In the genomic region with DNA sequence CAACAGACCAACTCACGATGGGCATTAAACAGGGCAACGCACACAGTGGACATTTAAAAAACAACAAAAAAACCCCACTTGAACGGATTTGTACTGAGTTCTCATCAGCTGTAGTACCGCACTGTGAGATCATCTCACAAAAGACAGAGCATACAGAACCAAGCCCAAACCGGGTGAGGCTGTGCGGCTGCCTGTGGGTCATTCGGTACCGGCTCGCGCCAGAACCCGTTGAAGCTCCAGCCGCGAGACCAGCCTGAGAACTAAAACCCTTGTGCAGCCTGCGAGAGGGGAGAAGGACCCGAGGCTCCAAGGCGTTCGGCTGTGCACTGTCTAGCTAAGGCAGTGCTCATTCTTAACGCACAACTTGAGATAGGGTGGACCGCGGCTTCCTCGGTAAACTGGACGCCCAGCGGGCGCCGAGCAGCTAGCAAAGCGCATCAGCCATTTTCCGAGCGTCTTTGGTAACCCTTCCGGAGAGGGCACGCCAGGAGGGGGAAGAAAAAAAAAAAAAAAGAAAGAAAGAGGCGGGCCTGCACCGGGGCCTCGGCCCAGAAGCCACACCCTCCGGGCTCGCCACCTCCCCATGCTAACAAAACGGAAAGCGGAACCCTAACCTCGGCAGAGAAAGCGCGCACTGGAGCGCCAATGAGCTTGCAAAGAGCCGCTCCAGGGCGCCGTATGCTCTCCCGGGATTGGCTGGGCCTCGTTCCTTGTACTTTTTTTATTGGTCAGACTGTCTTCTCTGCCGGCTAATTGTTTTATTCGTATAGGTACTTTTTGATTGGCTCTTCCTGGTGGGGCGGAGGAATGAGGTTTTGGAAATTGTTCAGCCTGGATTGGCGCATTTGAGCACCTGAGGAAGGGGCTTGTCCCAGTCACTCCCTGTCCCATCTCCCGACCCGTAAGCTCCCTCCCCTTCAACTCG, we compare ENCODE assay signal across 7 mouse cellular contexts. TPM values are rescaled to one million over a fixed set of nuclear protein-coding genes. Genes with fewer than 3 reads are reported as not detected.
DNase-seq lines count a peak whose midpoint lies in the region; ATAC-seq lines count a peak whose summit lies in the region.

No protein-coding gene starts in this region.

- peak overlapping the region; percentile 85 for H3K9ac ChIP-seq in embryonic facial prominence, embryonic 12.5 days
- peak overlapping the region; percentile 70 for H3K9ac ChIP-seq in limb, embryonic 11.5 days (ENCODE audit: low read length)
- peak overlapping the region; percentile 81 for H3K9ac ChIP-seq in midbrain, embryonic 14.5 days (replicated peaks; ENCODE audit: low read length)

- under 1% methylated on average over 53 of the region's 53 CpGs for WGBS in embryonic facial prominence, embryonic 12.5 days
- WGBS in limb, embryonic 11.5 days: under 1% methylated on average over 52 of the region's 53 CpGs
- WGBS in midbrain, embryonic 14.5 days: under 1% methylated on average over 53 of the region's 53 CpGs

- peak overlapping the region; percentile 80 for H3K4me2 ChIP-seq in embryonic facial prominence, embryonic 12.5 days (replicated peaks)
- H3K4me2 ChIP-seq in limb, embryonic 11.5 days (ENCODE audit: low read depth, severe bottlenecking): peak overlapping the region; percentile 69
- H3K4me2 ChIP-seq in midbrain, embryonic 14.5 days (ENCODE audit: low read length): peak overlapping the region; percentile 89

- H3K9me3 ChIP-seq in embryonic facial prominence, embryonic 12.5 days: no peaks in the 10 kb centered on the region
- no peaks in the 10 kb centered on the region for H3K9me3 ChIP-seq in limb, embryonic 11.5 days (ENCODE audit: control insufficient read depth, low read length)
- H3K9me3 ChIP-seq in midbrain, embryonic 14.5 days (ENCODE audit: control insufficient read depth, low read length): no peaks in the 10 kb centered on the region

- H3K27me3 ChIP-seq in embryonic facial prominence, embryonic 12.5 days: no peaks in the 10 kb centered on the region
- no peaks in the 10 kb centered on the region for H3K27me3 ChIP-seq in limb, embryonic 11.5 days (ENCODE audit: control insufficient read depth, insufficient read depth, low read length)
- H3K27me3 ChIP-seq in midbrain, embryonic 14.5 days (ENCODE audit: control insufficient read depth, insufficient read depth, low read length): no peaks in the 10 kb centered on the region

- ATAC-seq in embryonic facial prominence, embryonic 12.5 days (ENCODE audit: insufficient number of reproducible peaks, insufficient read depth, low FRiP score, low TSS enrichment): peak; percentile 95
- ATAC-seq in limb, embryonic 11.5 days (ENCODE audit: insufficient number of reproducible peaks, low FRiP score, low TSS enrichment, low read depth): peak; percentile 98
- peak; percentile 94 for ATAC-seq in midbrain, embryonic 14.5 days (ENCODE audit: low FRiP score, low TSS enrichment)

- H3K4me1 ChIP-seq in embryonic facial prominence, embryonic 12.5 days: peaks cover 9% of the 10 kb centered on the region
- peaks cover 5% of the 10 kb centered on the region; the same call in 1 of the 2 replicates for H3K4me1 ChIP-seq in limb, embryonic 11.5 days (ENCODE audit: control insufficient read depth, insufficient read depth, low read length)
- peaks cover 15% of the 10 kb centered on the region for H3K4me1 ChIP-seq in midbrain, embryonic 14.5 days (ENCODE audit: control insufficient read depth, insufficient read depth, low read length)

- no peaks in the 10 kb centered on the region for H3K36me3 ChIP-seq in embryonic facial prominence, embryonic 12.5 days
- H3K36me3 ChIP-seq in limb, embryonic 11.5 days (ENCODE audit: control insufficient read depth, insufficient read depth, low read length): no peaks in the 10 kb centered on the region
- H3K36me3 ChIP-seq in midbrain, embryonic 14.5 days (ENCODE audit: control insufficient read depth, insufficient read depth, low read length): no peaks in the 10 kb centered on the region

- H3K27ac ChIP-seq in embryonic facial prominence, embryonic 12.5 days: peak overlapping the region; percentile 100
- peak overlapping the region; percentile 100 for H3K27ac ChIP-seq in limb, embryonic 11.5 days (replicated peaks; ENCODE audit: low read depth, low read length)
- peak overlapping the region; percentile 99 for H3K27ac ChIP-seq in midbrain, embryonic 14.5 days (replicated peaks; ENCODE audit: low read depth, low read length)

- H3K4me3 ChIP-seq in embryonic facial prominence, embryonic 12.5 days: peak overlapping the region; percentile 97
- H3K4me3 ChIP-seq in limb, embryonic 11.5 days (ENCODE audit: low read depth, low read length): peak overlapping the region; percentile 95
- peak overlapping the region; percentile 86 for H3K4me3 ChIP-seq in midbrain, embryonic 14.5 days (replicated peaks; ENCODE audit: low read depth, low read length)

- DNase-seq in adrenal gland, postnatal 25 days: peak; percentile 95
- peak; percentile 100 for DNase-seq in heart, adult 11 months
- DNase-seq in kidney, adult 18-20 months: peak; percentile 94
- peak; percentile 98 for DNase-seq in limb, embryonic 11.5 days (ENCODE audit: low spot score)
- peak; percentile 98 for DNase-seq in midbrain, embryonic 14.5 days
- peak; percentile 83 to 95 for DNase-seq in spleen, adult 18-20 months

RNA-seq across cellular contexts. Expression of a gene that starts 0.7 kb away (rescaled TPM):
- 28.3 and 29.5 TPM in 2 replicates for total RNA-seq in adrenal gland, postnatal 25 days (2021)
- polyA plus RNA-seq in embryonic facial prominence, embryonic 12.5 days (2016; fragmentation: Nextera tagmentation; extraction: Ambion mirVana): 117 and 138 TPM in 2 replicates
- 132 and 136 TPM in 2 replicates for polyA plus RNA-seq in limb, embryonic 11.5 days (2014; fragmentation: Nextera tagmentation; extraction: Ambion mirVana)
- polyA plus RNA-seq in midbrain, embryonic 14.5 days (2014; fragmentation: Nextera tagmentation; extraction: Ambion mirVana): 31.6 and 52.6 TPM in 2 replicates

Comparison
In these comparisons a context has a peak if more than half of its experiments do, and no peak if none do; other contexts are left out.
1. Peak in every context shown above with its lines: DNase-seq, ATAC-seq, H3K4me3 ChIP-seq and H3K27ac ChIP-seq.